Mouse (Mus musculus) adrenal gland, adult (tissue): ENCODE measurements around the gene Trp53inp2.
A peak's percentile ranks its signal among the peaks of the same experiment; 100 is the strongest.

Source experiments
- DNase-seq, 2 experiments: peaks; one replicate each; pipeline ENCODE4 v3.0.0; 2022 to 2023; ENCODE audit warnings: low spot score in 1 of 2; ENCODE audit not compliant: inconsistent age in 2 of 2

The Trp53inp2 gene

GRCm38 (mm10) chr2:155380261-155381059 is at the start of gene Trp53inp2:
TSS of gene Trp53inp2 (plus strand) at chr2:155381059.
- DNase-seq: peak in 1 of 2 experiments; percentile 43

GRCm38 (mm10) chr2:155331351-155331750 is 49.5 kb upstream of the Trp53inp2 start:
- no peak for DNase-seq

DNA sequence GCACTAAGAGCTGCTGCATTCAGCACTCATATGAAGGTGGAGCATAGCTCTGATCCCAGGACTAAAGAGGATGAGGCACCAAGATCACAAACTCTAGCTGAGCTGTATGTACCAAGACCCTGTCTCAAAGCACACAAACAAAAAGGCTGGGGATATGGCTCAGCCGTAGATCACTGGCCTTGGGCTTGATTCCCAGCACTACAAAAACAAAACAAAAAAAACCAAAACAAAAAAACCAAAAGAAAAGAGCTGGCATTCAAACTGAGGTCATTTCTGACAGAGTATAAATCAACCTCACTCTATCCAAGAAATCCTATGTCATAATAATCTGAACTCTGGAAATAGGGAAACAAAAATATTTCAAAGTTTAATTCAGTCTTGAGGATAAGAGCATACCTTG is 47.4 kb upstream of the Trp53inp2 start:
- peak in 1 of 2 experiments; percentile 81 for DNase-seq

- peak; percentile 42 to 81 for DNase-seq
Measured at GRCm38 (mm10) chr2:155335231-155335630, 45.6 kb upstream of the Trp53inp2 start.

DNA sequence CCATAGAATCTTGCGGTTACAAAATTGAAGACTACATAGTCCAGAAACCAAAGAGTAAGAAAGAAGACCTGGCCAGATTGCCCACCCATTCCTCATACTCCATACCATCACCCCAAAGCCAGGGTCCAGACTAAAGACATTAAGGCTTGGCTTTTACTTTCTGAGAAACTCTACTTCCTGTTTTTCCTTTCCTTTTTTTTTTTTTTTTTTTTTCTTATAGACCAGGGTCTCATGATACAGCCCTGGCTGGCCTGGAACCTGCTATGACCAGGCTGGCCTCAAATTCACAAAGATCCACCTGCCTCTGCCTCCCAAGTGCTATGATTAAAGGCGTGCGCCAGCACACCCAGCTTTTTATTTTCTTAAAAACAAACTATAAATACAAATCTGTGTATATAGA is 44.6 kb upstream of the Trp53inp2 start:
- no peak for DNase-seq

- DNase-seq: peak in 1 of 2 experiments; percentile 34
Measured at GRCm38 (mm10) chr2:155340166-155340565, 40.7 kb upstream of the Trp53inp2 start.

DNA sequence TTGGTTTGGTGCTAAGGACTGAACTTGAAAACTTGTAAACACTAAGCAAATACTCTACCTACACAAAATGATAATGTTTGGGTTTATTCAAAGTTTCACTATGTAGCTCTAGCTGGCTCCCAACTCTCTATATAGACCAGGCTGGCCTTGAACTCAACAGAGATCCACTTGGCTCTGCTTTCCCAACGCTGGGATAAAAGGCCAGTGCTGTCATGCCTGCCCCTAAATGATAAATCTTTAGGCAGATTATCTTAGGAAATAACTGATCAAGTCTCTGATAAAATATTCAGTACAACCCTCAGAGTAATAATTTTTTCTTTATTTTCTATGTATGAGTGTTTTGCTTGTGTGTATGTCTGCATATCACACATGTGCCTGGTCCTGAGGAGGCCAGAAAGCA is 34.2 kb upstream of the Trp53inp2 start:
- peak; percentile 43 to 76 for DNase-seq

DNA sequence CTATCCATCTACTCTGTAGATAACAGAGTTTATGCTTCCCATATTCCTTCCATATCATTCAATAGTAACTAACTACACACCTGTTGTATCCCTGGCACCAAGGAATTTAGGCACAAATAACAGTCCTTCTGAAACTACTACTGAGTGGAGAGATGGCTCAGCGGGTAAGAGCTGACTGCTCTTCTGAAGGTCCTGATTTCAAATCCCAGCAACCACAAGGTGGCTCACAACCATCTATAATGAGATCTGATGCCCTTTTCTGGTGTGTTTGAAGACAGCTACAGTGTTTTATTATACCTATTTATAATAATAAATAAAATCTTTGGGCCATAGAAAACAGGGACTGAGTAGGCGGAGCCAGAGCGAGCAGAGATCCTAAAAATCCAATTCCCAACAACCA is 26.5 kb upstream of the Trp53inp2 start:
- no peak for DNase-seq

DNA sequence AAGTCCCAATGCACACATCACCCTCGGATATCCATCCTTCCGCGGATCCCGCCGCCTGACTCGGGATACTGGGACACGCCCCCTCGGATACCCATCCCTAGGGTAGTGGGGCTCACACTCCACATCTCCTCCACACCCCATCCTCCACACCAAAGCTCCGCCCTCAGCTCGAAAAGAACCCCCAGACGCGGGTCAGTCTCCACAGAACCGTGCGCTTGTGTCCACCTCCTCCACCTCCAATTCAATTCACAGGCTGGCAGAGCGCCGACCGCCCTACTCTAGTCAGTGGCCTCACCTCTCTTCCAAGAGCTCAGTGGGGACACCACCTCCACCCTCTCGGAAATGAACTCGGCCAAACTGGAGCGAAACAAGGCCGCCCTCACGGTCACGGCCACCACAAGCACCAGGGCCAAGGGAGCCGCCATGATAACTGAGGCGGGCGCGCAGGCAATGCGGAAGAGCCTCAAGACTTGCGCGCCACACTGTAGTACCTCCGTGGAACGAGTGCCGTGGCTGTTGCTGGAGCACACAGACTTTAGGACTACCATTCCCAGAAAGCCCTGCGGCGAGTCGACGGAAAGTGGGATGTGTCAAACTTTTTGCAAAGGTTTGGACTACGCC is 23.8 kb upstream of the Trp53inp2 start, which contains the start of gene Pigu:
Pigu (minus strand) TSS at position 460 of the 621 bp plus-strand sequence.
- DNase-seq: peak; percentile 94 to 97

DNA sequence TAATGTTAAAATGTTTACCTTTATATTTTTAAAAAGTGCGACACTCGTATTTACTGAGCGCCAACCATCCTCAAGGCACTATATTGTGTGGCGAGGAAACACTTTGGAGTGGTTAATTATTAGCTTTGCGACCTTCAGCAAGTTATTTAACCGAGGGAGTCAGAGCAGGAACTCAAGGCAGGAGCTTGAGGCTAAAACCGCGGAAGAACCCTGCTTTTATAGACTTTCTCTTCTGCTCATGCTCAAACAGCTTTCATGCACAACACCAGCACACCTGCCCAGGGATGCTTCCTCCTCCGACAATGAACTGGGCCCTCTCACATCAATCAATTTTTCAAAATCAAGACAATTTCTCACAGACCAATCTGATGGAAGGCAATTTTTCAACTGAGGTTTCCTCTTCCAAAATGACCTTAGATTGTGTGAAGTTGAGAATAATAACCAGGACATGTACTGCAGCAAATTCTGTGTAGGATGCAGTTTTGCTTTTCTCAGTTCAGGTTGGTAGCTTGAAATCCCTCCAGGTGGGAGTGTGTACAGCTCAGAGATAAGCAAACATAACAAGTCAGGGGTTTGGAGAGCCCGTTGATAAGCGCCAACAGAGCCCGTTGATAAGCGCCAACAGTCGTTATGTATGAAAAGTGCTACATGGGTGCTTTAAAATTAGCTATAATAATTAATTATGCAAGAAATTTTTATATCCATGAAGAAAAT is 23.0 kb upstream of the Trp53inp2 start:
- no peak for DNase-seq

DNA sequence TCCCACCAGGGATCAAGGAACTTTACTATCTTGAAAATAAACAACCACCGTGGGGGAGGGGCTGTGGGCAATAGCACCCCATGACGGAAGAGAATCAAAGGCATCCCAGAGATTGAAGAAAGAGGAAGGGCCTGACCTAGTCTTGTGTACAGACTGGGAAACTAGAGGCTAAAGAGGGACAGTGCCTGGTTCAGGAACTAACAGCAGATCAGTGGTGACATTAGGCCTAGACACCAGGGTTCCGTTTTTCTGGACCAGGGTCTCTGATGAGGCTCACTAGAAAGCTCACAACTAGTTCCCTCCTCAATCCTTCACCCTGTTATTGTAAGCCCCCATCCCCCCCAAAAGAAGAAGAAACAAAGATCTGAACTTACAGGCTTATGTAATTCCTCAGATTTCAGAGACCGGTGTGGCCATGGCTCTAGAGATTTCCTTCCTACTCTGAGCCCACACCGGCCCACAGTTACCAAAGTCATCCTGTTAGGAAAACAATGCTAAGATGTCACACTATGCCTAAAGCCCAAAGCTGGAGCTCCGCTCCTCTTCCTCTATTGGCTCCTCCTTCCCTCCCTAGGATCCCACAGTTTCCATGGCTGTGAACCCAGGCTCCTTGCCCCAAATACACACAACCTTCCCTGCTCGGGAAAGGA is 13.1 kb upstream of the Trp53inp2 start:
- DNase-seq: no peak

- peak; percentile 56 to 77 for DNase-seq
Measured at GRCm38 (mm10) chr2:155369333-155369883, 11.5 kb upstream of the Trp53inp2 start.

DNA sequence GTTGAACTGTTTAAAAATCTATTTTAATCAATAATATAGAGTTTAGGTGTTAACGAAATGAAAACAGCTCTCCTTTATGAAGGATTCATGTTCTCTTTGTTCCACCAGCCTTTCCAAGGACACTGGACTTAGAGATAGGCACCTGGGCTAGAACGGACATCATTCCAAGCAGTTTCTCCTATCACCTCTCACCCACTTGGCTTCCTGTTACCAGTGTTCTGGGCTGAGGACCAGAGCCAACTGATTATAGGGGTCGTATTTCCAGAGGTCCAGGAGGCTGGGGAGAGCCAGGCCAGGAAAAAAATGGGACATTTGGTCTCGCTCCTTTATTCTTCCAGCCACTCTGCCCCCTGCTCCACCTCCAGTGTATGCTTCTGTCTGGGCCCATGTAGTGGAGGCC is 8.4 kb upstream of the Trp53inp2 start:
- no peak for DNase-seq

GRCm38 (mm10) chr2:155373302-155373701 is 7.6 kb upstream of the Trp53inp2 start:
- no peak for DNase-seq

DNA sequence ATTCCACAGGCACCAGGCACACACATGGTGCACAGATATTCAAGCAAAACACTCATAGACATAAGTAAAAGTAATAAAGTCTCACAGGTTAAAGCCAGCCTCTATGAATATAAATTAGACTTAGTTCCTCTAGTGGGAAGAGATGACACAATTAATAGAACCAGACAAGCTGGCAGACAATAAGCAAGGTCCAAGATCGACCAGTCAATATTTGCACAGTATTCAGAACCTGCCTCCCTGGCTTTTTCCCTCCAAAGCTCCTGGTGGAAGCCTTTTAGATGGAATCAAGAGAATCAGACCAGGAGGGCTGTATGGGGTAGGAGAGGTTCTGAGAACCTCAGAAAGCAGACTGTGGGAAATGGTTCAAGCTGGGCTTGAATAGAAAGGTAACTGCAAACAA is 7.0 kb upstream of the Trp53inp2 start:
- DNase-seq: no peak

- no peak for DNase-seq
Measured at GRCm38 (mm10) chr2:155374521-155374920, 6.3 kb upstream of the Trp53inp2 start.

- no peak for DNase-seq
Measured at GRCm38 (mm10) chr2:155376191-155376590, 4.7 kb upstream of the Trp53inp2 start.

- DNase-seq: no peak
Measured at GRCm38 (mm10) chr2:155381060-155381437, 190 bp downstream of the Trp53inp2 start.

DNA sequence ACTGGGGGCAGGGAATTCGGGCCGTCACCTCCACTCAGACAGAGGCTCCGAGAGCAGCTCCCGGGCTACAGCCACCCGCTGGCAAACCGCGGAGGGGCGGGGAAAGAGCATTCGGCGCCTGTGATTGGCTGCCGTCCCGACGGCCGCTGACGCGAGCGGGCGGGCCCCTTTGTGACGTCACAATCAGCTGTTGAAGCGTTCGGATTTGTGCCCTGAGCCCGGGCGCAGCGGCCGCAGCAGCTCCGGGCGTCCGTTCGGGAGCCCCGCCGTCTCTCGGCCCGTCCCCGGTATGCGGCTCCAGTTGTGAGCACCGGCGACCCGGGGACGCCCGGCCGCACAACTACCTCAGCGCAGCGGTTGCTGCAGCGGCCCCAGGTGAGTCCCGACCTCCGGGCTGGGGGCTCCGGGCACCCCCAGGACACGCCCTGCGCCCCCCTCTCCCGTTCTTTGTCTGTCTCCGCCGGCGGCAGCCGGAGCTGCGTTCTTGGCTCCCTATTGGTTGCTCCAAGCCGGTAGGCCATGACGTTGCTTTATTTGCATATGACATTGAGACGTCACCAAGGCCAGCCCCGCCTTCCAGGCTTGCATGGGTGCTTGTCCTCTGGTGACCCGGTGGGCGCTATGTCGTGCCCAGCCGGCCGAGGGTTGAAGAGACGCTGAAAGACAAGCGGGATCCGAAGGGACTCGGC is 928 bp downstream of the Trp53inp2 start:
- DNase-seq: peak; percentile 98 to 99

GRCm38 (mm10) chr2:155382332-155382700 is 1.5 kb downstream of the Trp53inp2 start:
- no peak for DNase-seq
